Comparison of ENCODE assay signal across 17 mouse cellular contexts in genomic region chr2:70783504-70783903, GRCm38 (mm10). TPM values are rescaled to one million over a fixed set of nuclear protein-coding genes. Genes with fewer than 3 reads are reported as not detected.
DNase-seq lines count a peak whose midpoint lies in the region; ATAC-seq and TF ChIP-seq lines count a peak whose summit lies in the region.
"Had no signal": no experiment of that assay in that cellular context is flagged by ENCODE, and none has a peak within 500 bp of the region (broad histone marks: within the 10 kb centered on the region; RNA-seq: fewer than 3 reads in every experiment).

No protein-coding gene starts in this region.

- WGBS in intestine, postnatal 0 days = 38% methylated on average over 8 of the region's 8 CpGs
- WGBS in stomach, embryonic 16.5 days = 61% methylated on average over 8 of the region's 8 CpGs
- WGBS in forebrain, embryonic 14.5 days = 93% methylated on average over 8 of the region's 8 CpGs

- H3K36me3 ChIP-seq in intestine, postnatal 0 days (ENCODE audit: control insufficient read depth, insufficient read depth) = peaks cover 9% of the 10 kb centered on the region; the same call in 1 of the 2 replicates
- no peaks in the 10 kb centered on the region for H3K36me3 ChIP-seq in stomach, embryonic 16.5 days (ENCODE audit: control insufficient read depth, insufficient read depth, low read length)
- H3K36me3 ChIP-seq in forebrain, embryonic 14.5 days (ENCODE audit: control insufficient read depth, insufficient read depth, low read length) = no peaks in the 10 kb centered on the region
- H3K36me3 ChIP-seq: forebrain, embryonic 15.5 days had no signal

- 0 out of 2 replicates have a peak, but pooled peaks cover 4% of the 10 kb centered on the region for H3K4me1 ChIP-seq in intestine, postnatal 0 days (replicated peaks; ENCODE audit: control insufficient read depth, insufficient read depth, low read length)
- H3K4me1 ChIP-seq in stomach, embryonic 16.5 days (ENCODE audit: control insufficient read depth, insufficient read depth, low read length) = no peaks in the 10 kb centered on the region; the same call in 1 of the 2 replicates
- no peaks in the 10 kb centered on the region for H3K4me1 ChIP-seq in forebrain, embryonic 14.5 days (ENCODE audit: control insufficient read depth, insufficient read depth, low read length)
- H3K4me1 ChIP-seq: embryonic facial prominence, embryonic 10.5 days; forebrain, embryonic 10.5 days; forebrain, embryonic 15.5 days; hindbrain, embryonic 10.5 days had no signal

- H3K9ac ChIP-seq in intestine, postnatal 0 days (ENCODE audit: low read depth, low read length) = no peak overlapping the region
- H3K9ac ChIP-seq in stomach, embryonic 16.5 days (ENCODE audit: low read length) = no peak overlapping the region
- no peak overlapping the region for H3K9ac ChIP-seq in forebrain, embryonic 14.5 days (ENCODE audit: low read length)
- H3K9ac ChIP-seq: forebrain, embryonic 15.5 days; heart, embryonic 12.5 days; hindbrain, embryonic 14.5 days had no signal

- peak; percentile 19 for DNase-seq in urinary bladder, postnatal 14 days (ENCODE audit: low spot score)
- no peak for DNase-seq in urinary bladder, postnatal 36 days (ENCODE audit: low spot score in 2 of 2)
- no peak for DNase-seq in natural killer cell, adult 2 months (ENCODE audit: low spot score in 2 of 2)
- DNase-seq in forebrain, embryonic 14.5 days (ENCODE audit: low spot score) = no peak
- DNase-seq: adrenal gland, adult 2 months; adrenal gland, postnatal 25 days; cerebellum, postnatal 10 days; gastrocnemius, postnatal 14 days had no signal

- no peak overlapping the region for H3K4me3 ChIP-seq in intestine, postnatal 0 days (ENCODE audit: low read depth, low read length)
- H3K4me3 ChIP-seq in stomach, embryonic 16.5 days (replicated peaks; ENCODE audit: low read length) = no peak overlapping the region
- H3K4me3 ChIP-seq in forebrain, embryonic 14.5 days (ENCODE audit: low read depth, low read length) = no peak overlapping the region
- H3K4me3 ChIP-seq: embryonic facial prominence, embryonic 10.5 days; forebrain, embryonic 10.5 days; forebrain, embryonic 15.5 days; heart, embryonic 12.5 days; hindbrain, embryonic 10.5 days had no signal

- peak; percentile 77 for ATAC-seq in intestine, postnatal 0 days
- peak; percentile 25; the same call in 1 of the 2 replicates for ATAC-seq in stomach, embryonic 16.5 days (ENCODE audit: insufficient read depth, low FRiP score)
- no peak for ATAC-seq in megakaryocyte-erythroid progenitor cell, adult 5-6 weeks (replicated peaks; ENCODE audit: low FRiP score, low TSS enrichment, poor library complexity, severe bottlenecking)
- ATAC-seq in forebrain, embryonic 14.5 days = no peak
- ATAC-seq: forebrain, embryonic 15.5 days had no signal

- H3K27ac ChIP-seq in intestine, postnatal 0 days (ENCODE audit: low read depth, low read length) = no peak overlapping the region
- H3K27ac ChIP-seq in stomach, embryonic 16.5 days (ENCODE audit: low read length) = no peak overlapping the region
- H3K27ac ChIP-seq in forebrain, embryonic 14.5 days (ENCODE audit: low read depth, low read length) = no peak overlapping the region
- H3K27ac ChIP-seq: embryonic facial prominence, embryonic 10.5 days; forebrain, embryonic 10.5 days; forebrain, embryonic 15.5 days; hindbrain, embryonic 10.5 days; hindbrain, embryonic 14.5 days had no signal

- no peaks in the 10 kb centered on the region for H3K9me3 ChIP-seq in intestine, postnatal 0 days (ENCODE audit: control insufficient read depth)
- H3K9me3 ChIP-seq in stomach, embryonic 16.5 days (replicated peaks; ENCODE audit: control insufficient read depth, low read length) = no peaks in the 10 kb centered on the region
- H3K9me3 ChIP-seq in forebrain, embryonic 14.5 days (replicated peaks; ENCODE audit: control insufficient read depth, low read length) = no peaks in the 10 kb centered on the region
- H3K9me3 ChIP-seq: embryonic facial prominence, embryonic 10.5 days; forebrain, embryonic 10.5 days; forebrain, embryonic 15.5 days; heart, embryonic 12.5 days; hindbrain, embryonic 10.5 days had no signal

- H3K27me3 ChIP-seq in intestine, postnatal 0 days (replicated peaks; ENCODE audit: control insufficient read depth, insufficient read depth, low read length) = no peaks in the 10 kb centered on the region
- H3K27me3 ChIP-seq in stomach, embryonic 16.5 days (ENCODE audit: control insufficient read depth, insufficient read depth, low read length) = no peaks in the 10 kb centered on the region
- no peaks in the 10 kb centered on the region for H3K27me3 ChIP-seq in forebrain, embryonic 14.5 days (replicated peaks; ENCODE audit: control insufficient read depth, insufficient read depth, low read length)
- H3K27me3 ChIP-seq: forebrain, embryonic 15.5 days; heart, embryonic 12.5 days had no signal

- no peak overlapping the region for H3K4me2 ChIP-seq in intestine, postnatal 0 days (replicated peaks; ENCODE audit: low read depth)
- H3K4me2 ChIP-seq in stomach, embryonic 16.5 days (ENCODE audit: low read depth, low read length) = no peak overlapping the region
- H3K4me2 ChIP-seq in forebrain, embryonic 14.5 days (ENCODE audit: low read length) = no peak overlapping the region
- H3K4me2 ChIP-seq: forebrain, embryonic 15.5 days; heart, embryonic 12.5 days; hindbrain, embryonic 14.5 days had no signal

- no peak for TF ChIP-seq CTCF in intestine, postnatal 0 days (IDR thresholded peaks at IDR 0.05; ENCODE audit: low read depth)

RNA-seq across cellular contexts. Expression of gene Tlk1, which starts 42.0 kb away (rescaled TPM):
- 27.8 and 30.5 TPM in 2 replicates for polyA plus RNA-seq in intestine, postnatal 0 days (2015; fragmentation: Nextera tagmentation; extraction: Ambion mirVana)
- 24.4 and 24.9 TPM in 2 replicates for polyA plus RNA-seq in stomach, embryonic 16.5 days (2015; fragmentation: Nextera tagmentation; extraction: Ambion mirVana)
- total RNA-seq in megakaryocyte-erythroid progenitor cell, adult 5-6 weeks (2014; fragmentation: Nextera tagmentation) = 128 and 150 TPM in 2 replicates
- total RNA-seq in megakaryocyte-erythroid progenitor cell, adult 5-6 weeks (2017) = 112 and 121 TPM in 2 replicates
- polyA plus RNA-seq in forebrain, embryonic 14.5 days (2014; fragmentation: Nextera tagmentation; extraction: Ambion mirVana) = 23.5 TPM in 2 replicates

Comparison
In these comparisons a context has a peak if more than half of its experiments do, and no peak if none do; other contexts are left out.
1. ATAC-seq: peak in intestine, postnatal 0 days (single experiment) and stomach, embryonic 16.5 days (single experiment); none in megakaryocyte-erythroid progenitor cell, adult 5-6 weeks (single experiment) and forebrain, embryonic 14.5 days (single experiment).